Mouse (Mus musculus) hindbrain, embryonic 10.5 days (tissue): ENCODE results near the gene Adgrb3. TPM values are rescaled to one million over a fixed set of nuclear protein-coding genes. Genes with fewer than 3 reads are reported as not detected.
A peak's percentile ranks its signal among the peaks of the same experiment; 100 is the strongest.
"Not testable (repeated sequence)": the region's sequence is repeated elsewhere in the genome, so short reads cannot be mapped to it uniquely, and the experiment has no call there.

ENCODE experiments used
- DNase-seq: peaks from one replicate; pipeline ENCODE4 v3.0.0-alpha.2; 2017; ENCODE audit warnings: low spot score
- H3K27ac ChIP-seq: fragments of 300-500 bp; sonication (generic); 2 replicates; pipeline ENCODE4 v1.5.1; 2016; ENCODE audit warnings: mild to moderate bottlenecking, moderate library complexity
- H3K27me3 ChIP-seq: fragments of 300-500 bp; sonication (generic); 2 replicates; pipeline ENCODE4 v1.6.1; 2016; ENCODE audit warnings: mild to moderate bottlenecking; ENCODE audit not compliant: poor library complexity, insufficient read depth, severe bottlenecking
- H3K36me3 ChIP-seq: fragments of 300-500 bp; sonication (generic); 2 replicates; pipeline ENCODE4 v1.6.1; 2016; ENCODE audit warnings: mild to moderate bottlenecking, moderate library complexity
- H3K4me1 ChIP-seq: fragments of 300-500 bp; sonication (generic); replicated peaks from 2 replicates; pipeline ENCODE4 v1.6.1; 2016; ENCODE audit warnings: mild to moderate bottlenecking
- H3K4me3 ChIP-seq: fragments of 300-500 bp; sonication (generic); 2 replicates; pipeline ENCODE4 v1.5.1; 2016; ENCODE audit warnings: mild to moderate bottlenecking, moderate library complexity
- H3K9me3 ChIP-seq: fragments of 300-500 bp; sonication (generic); 2 replicates; pipeline ENCODE4 v1.6.1; 2016; ENCODE audit warnings: mild to moderate bottlenecking, moderate library complexity
- WGBS: fragments of 180-500 bp; shearing (Covaris S2); methylation state at CpG from one replicate; pipeline ENCODE4 v1.1.7; 2016; 5-methylcytosine and 5-hydroxymethylcytosine counted together
- polyA plus RNA-seq: library from polyadenylated mRNA; unstranded; fragments of >200 nt; fragmentation: Nextera tagmentation; extraction: Ambion mirVana; gene quantifications from 2 replicates; pipeline ENCODE4 v1.2.1, GENCODE M21; 2016

Gene Adgrb3
- polyA plus RNA-seq, 1 experiment from 2014 or later: 8.4 TPM

DNA sequence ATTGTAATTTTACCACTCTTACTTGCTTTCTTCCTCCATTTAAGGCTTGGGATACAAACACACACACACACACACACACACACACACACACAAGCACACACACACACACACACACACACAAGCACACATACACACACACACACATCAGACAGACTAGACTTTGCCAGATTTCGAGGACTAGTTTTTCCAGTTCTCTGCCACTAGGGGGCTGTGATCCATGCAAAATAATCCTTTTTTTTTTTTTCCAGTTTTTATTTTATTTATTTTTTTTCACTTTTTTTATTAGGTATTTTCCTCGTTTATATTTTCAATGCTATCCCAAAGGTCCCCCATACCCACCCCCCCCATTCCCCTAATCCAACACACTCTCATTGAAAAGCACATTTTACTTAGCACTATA lies 357.9 kb downstream of the Adgrb3 start:
- DNase-seq, H3K9me3 ChIP-seq, H3K4me1 ChIP-seq, H3K27ac ChIP-seq, H3K4me3 ChIP-seq, H3K36me3 ChIP-seq, H3K27me3 ChIP-seq: not testable (repeated sequence)
- WGBS: 64% methylated on average over 2 of the region's 2 CpGs

DNA sequence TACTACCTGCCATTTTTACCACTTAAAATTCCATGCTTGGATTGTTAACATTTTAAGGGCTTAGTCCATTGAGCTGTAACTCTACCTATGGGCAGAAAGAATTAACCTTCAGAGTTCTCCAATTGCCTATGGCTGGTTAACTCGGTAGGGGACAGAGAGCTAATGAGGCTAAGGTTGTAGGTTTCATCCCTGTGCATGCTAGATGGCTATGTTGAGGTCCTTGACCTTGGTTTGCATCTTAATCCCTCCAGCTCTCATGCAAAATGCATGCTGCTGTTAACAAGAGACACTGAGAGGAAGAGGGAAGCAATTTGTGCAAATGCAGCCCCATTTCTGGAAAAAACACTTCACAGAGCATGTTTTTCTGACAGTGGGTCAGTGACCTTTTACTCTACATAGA lies 366.9 kb downstream of the Adgrb3 start:
- WGBS: 34% methylated on average over 1 of the region's 1 CpGs
- H3K27ac ChIP-seq: no peak overlapping the region
- DNase-seq: no peak
- H3K36me3 ChIP-seq: no peaks in the 10 kb centered on the region
- H3K9me3 ChIP-seq: no peaks in the 10 kb centered on the region
- H3K4me3 ChIP-seq: no peak overlapping the region
- H3K27me3 ChIP-seq: no peaks in the 10 kb centered on the region
- H3K4me1 ChIP-seq: peaks cover 4% of the 10 kb centered on the region

DNA sequence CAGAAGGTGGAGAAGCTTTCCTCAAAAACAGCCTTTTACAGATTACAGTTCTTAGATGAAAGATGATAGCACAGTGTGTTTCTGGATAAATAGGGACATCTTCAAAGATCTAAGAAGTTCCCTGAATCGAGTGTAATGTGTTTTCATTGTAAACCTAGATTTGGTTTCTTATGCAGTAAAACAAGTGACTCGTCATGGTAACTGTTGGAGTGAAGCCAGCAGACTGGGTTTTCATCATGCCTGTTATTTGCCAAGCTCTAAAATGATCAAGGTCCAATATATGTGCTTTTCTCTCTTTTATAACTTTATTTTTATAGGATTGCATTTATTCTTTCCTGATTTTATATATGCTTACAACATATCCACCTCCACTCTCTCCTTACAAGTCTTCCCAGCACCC lies 394.0 kb downstream of the Adgrb3 start:
- WGBS: 66% methylated on average over 2 of the region's 2 CpGs
- no peaks in the 10 kb centered on the region for H3K9me3 ChIP-seq
- no peak for DNase-seq
- no peaks in the 10 kb centered on the region for H3K36me3 ChIP-seq
- H3K27ac ChIP-seq: no peak overlapping the region
- no peaks in the 10 kb centered on the region for H3K4me1 ChIP-seq
- H3K4me3 ChIP-seq: no peak overlapping the region
- H3K27me3 ChIP-seq: no peaks in the 10 kb centered on the region

- no peak for DNase-seq
- Histone ChIP-seq H3K36me3 (no peaks in the 10 kb centered on the region), H3K4me3 (no peak overlapping the region), H3K27me3 (no peaks in the 10 kb centered on the region), H3K9me3 (no peaks in the 10 kb centered on the region), H3K27ac (no peak overlapping the region), H3K4me1 (no peaks in the 10 kb centered on the region)
- WGBS: 82% methylated on average over 16 of the region's 16 CpGs
Observed at GRCm38 (mm10) chr1:25430219-25430862, 399.2 kb downstream of the Adgrb3 start.

- no peaks in the 10 kb centered on the region for H3K4me1 ChIP-seq
- no peak overlapping the region for H3K4me3 ChIP-seq
- no peaks in the 10 kb centered on the region for H3K27me3 ChIP-seq
- H3K9me3 ChIP-seq: no peaks in the 10 kb centered on the region
- no peak for DNase-seq
- no peak overlapping the region for H3K27ac ChIP-seq
- 90% methylated on average over 2 of the region's 2 CpGs for WGBS
- no peaks in the 10 kb centered on the region for H3K36me3 ChIP-seq
Observed at GRCm38 (mm10) chr1:25420701-25421100, 408.8 kb downstream of the Adgrb3 start.

DNA sequence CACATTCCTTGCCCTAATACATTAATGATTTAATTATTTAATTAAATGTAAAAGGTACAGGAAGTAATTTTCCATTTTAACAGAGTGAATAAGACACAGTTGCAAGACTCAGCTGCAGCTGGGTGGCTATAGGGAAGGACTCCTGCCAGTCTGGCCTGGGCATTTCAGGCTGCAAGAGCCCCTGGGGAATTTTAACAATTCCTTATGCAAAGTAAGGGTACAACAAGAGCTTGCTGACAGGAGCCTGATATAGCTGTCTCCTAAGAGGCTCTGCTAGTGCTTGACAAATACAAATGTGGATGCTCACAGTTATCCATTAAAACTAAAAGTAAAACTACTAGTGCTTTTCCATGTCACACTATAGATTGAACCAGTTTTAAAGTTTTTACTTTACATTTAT lies 410.1 kb downstream of the Adgrb3 start:
- H3K27ac ChIP-seq: no peak overlapping the region
- H3K27me3 ChIP-seq: no peaks in the 10 kb centered on the region
- no peaks in the 10 kb centered on the region for H3K36me3 ChIP-seq
- DNase-seq: no peak
- H3K4me1 ChIP-seq: no peaks in the 10 kb centered on the region
- H3K9me3 ChIP-seq: no peaks in the 10 kb centered on the region
- H3K4me3 ChIP-seq: no peak overlapping the region

- Histone ChIP-seq H3K27me3 (no peaks in the 10 kb centered on the region), H3K27ac (no peak overlapping the region), H3K4me1 (no peaks in the 10 kb centered on the region), H3K9me3 (peaks cover 6% of the 10 kb centered on the region; the same call in 1 of the 2 replicates), H3K36me3 (no peaks in the 10 kb centered on the region), H3K4me3 (no peak overlapping the region)
- DNase-seq: no peak
- 88% methylated on average over 2 of the region's 2 CpGs for WGBS
Observed at GRCm38 (mm10) chr1:25415084-25415483, 414.4 kb downstream of the Adgrb3 start.

DNA sequence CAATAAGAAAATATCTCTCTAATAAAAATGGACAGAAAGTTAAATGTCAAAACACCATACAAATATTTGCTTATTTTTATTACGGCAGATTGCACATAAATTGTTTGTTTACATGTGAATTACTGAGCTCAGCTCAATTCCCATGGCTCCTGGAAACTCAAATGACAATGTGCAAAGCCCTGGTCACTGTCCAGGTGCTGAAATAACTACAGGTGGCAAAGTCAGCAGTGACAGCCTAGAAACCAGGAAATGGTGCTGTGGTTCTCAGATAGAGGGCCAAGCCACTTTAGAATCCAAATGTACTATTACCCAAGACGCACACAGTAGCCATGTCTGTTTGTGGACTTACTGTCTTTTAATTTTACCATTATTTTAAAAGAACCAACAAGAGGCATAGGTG lies 465.3 kb downstream of the Adgrb3 start:
- Histone ChIP-seq H3K4me1 (no peaks in the 10 kb centered on the region), H3K9me3 (no peaks in the 10 kb centered on the region), H3K4me3 (no peak overlapping the region), H3K27ac (no peak overlapping the region), H3K36me3 (no peaks in the 10 kb centered on the region), H3K27me3 (no peaks in the 10 kb centered on the region)
- 92% methylated on average over 2 of the region's 2 CpGs for WGBS
- DNase-seq: no peak

GRCm38 (mm10) chr1:25358554-25358953 lies 471.0 kb downstream of the Adgrb3 start:
- Histone ChIP-seq H3K4me3 (no peak overlapping the region), H3K9me3 (no peaks in the 10 kb centered on the region), H3K27me3 (no peaks in the 10 kb centered on the region), H3K4me1 (no peaks in the 10 kb centered on the region), H3K27ac (no peak overlapping the region), H3K36me3 (no peaks in the 10 kb centered on the region)
- no peak for DNase-seq
- 92% methylated on average over 4 of the region's 4 CpGs for WGBS

DNA sequence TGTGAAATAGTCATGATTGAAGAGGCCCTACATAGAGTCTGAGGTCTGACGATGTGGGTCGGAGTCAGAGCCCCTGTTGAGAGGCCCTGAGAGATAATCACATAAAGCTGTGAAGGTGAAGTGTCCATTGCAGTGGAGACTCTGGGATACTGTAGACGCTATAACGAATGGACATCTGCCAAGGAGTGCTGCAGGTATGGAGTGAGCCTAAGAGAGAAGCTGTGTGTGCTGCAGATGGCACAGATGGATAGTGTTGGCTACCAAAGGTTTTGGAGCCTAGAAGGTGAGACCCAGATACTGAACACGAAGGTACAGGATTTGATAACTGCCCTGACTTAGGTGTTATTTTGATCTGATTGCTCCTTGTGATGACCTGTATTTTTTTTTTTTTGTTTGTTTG lies 474.0 kb downstream of the Adgrb3 start:
- 94% methylated on average over 5 of the region's 5 CpGs for WGBS
- no peak for DNase-seq
- Histone ChIP-seq H3K27me3 (no peaks in the 10 kb centered on the region), H3K4me1 (no peaks in the 10 kb centered on the region), H3K27ac (no peak overlapping the region), H3K4me3 (no peak overlapping the region), H3K36me3 (no peaks in the 10 kb centered on the region), H3K9me3 (no peaks in the 10 kb centered on the region)

DNA sequence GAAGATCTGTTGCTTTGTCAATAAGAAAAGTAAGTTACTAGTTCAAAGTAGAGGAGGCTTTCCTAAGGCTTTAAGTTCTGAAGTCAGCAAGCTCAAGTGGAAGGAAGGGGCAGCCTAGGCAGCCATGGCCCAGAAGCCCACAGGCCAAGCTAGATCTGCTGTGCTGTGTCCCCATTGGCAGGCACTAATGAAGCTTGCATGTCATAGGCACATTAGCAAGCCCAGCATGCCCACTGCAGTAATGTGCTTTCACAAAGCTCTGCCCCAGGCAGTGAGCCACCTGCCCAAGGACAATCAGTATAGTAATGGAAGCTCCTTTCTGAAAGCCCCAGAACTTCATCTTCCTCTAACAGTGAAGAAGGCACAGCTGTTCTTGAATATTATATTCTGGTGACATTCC lies 484.6 kb downstream of the Adgrb3 start:
- Histone ChIP-seq H3K9me3 (no peaks in the 10 kb centered on the region), H3K4me3 (no peak overlapping the region), H3K4me1 (no peaks in the 10 kb centered on the region), H3K27me3 (no peaks in the 10 kb centered on the region), H3K27ac (no peak overlapping the region), H3K36me3 (no peaks in the 10 kb centered on the region)
- no peak for DNase-seq

- 86% methylated on average over 2 of the region's 2 CpGs for WGBS
- Histone ChIP-seq H3K27me3 (no peaks in the 10 kb centered on the region), H3K36me3 (no peaks in the 10 kb centered on the region), H3K9me3 (no peaks in the 10 kb centered on the region), H3K27ac (no peak overlapping the region), H3K4me1 (no peaks in the 10 kb centered on the region), H3K4me3 (no peak overlapping the region)
- DNase-seq: no peak
Observed at GRCm38 (mm10) chr1:25325406-25325805, 504.1 kb downstream of the Adgrb3 start.

GRCm38 (mm10) chr1:25317142-25317541 lies 512.4 kb downstream of the Adgrb3 start:
- H3K4me1 ChIP-seq: no peaks in the 10 kb centered on the region
- no peaks in the 10 kb centered on the region for H3K9me3 ChIP-seq

DNA sequence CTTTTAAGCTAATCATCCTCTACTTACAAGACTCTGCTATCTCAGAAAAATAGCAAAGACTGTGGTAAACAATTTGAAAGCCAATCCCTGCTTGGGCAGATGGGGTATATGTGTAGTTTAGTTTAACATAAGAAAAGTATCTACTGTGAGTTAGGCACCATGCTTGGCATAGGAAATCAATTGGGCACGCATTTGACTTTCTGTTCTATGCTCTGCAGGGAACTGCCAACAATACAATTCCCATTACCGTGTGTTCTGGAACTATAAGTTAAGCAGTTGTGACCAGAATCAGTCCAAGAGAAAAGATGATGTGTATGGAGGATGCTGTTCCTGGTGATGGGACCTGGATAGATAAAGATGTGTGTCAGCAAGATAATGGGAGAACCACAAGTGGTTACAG lies 517.2 kb downstream of the Adgrb3 start:
- Histone ChIP-seq H3K9me3 (no peaks in the 10 kb centered on the region), H3K27me3 (no peaks in the 10 kb centered on the region), H3K4me1 (peaks cover 5% of the 10 kb centered on the region), H3K4me3 (no peak overlapping the region), H3K27ac (no peak overlapping the region), H3K36me3 (no peaks in the 10 kb centered on the region)
- WGBS: 43% methylated on average over 2 of the region's 2 CpGs
- DNase-seq: peak; percentile 13

More at GRCm38 (mm10) chr1:25317142-25317541, 512.4 kb downstream of the Adgrb3 start:
- no peaks in the 10 kb centered on the region for H3K27me3 ChIP-seq
- no peaks in the 10 kb centered on the region for H3K36me3 ChIP-seq
- no peak overlapping the region for H3K4me3 ChIP-seq
- DNase-seq: no peak
- no peak overlapping the region for H3K27ac ChIP-seq
